Mouse (Mus musculus): ENCODE data around the gene Lrrc57. TPM values are rescaled to one million over a fixed set of nuclear protein-coding genes. Genes with fewer than 3 reads are reported as not detected.

The Lrrc57 gene
- polyA plus RNA-seq, 1 experiment from 2014 or later, result 25.4 TPM

GRCm38 (mm10) chr2:120563235-120563990 lies 45.9 kb downstream of the Lrrc57 start, which contains the start of gene Zfp106:
Gene Zfp106 (minus strand): TSS chr2:120563843.
- peak within 1 kb of the TSS; percentile 92 for H3K9ac ChIP-seq
- ATAC-seq (ENCODE audit: insufficient number of reproducible peaks, low FRiP score, low TSS enrichment, low read depth), result peak; percentile 86
- WGBS, result under 1% methylated on average over 50 of the region's 50 CpGs

DNA sequence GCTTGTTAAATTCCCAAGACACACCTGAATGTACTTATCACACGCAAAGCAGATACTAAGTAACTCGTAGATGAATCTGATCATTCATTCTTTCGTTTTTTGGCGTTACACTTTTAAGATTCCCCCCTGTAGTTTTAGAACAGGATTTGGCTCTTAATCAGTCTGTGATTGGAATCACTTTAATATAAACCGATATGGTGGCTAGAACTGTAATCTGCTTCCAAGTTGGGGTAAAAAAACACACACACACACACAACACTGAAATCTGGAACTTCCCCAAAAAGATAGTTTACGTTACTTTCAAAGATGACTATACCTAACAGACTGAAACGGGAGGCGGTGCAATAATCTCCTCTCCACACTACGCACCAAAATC lies 46.5 kb downstream of the Lrrc57 start:
- peak overlapping the region; percentile 92 for H3K9ac ChIP-seq
- H3K4me2 ChIP-seq, result peak overlapping the region; percentile 57
- H3K27ac ChIP-seq, result peak overlapping the region; percentile 79
- H3K9me3 ChIP-seq, result no peaks in the 10 kb centered on the region
- no peak for ATAC-seq (ENCODE audit: insufficient number of reproducible peaks, low FRiP score, low TSS enrichment, low read depth)
- H3K36me3 ChIP-seq, result no peaks in the 10 kb centered on the region
- peaks cover 7% of the 10 kb centered on the region for H3K4me1 ChIP-seq
- no peaks in the 10 kb centered on the region for H3K27me3 ChIP-seq
- 19% methylated on average over 9 of the region's 9 CpGs for WGBS
- peak overlapping the region; percentile 96 for H3K4me3 ChIP-seq

More at GRCm38 (mm10) chr2:120563235-120563990, 45.9 kb downstream of the Lrrc57 start, which contains the start of gene Zfp106:
- peaks cover 7% of the 10 kb centered on the region for H3K4me1 ChIP-seq
- H3K9me3 ChIP-seq, result no peaks in the 10 kb centered on the region
- H3K4me3 ChIP-seq, result peak within 1 kb of the TSS; percentile 96
- H3K4me2 ChIP-seq, result peak within 1 kb of the TSS; percentile 57
- peak within 1 kb of the TSS; percentile 79 for H3K27ac ChIP-seq
- no peaks in the 10 kb centered on the region for H3K27me3 ChIP-seq
- H3K36me3 ChIP-seq, result no peaks in the 10 kb centered on the region

DNA sequence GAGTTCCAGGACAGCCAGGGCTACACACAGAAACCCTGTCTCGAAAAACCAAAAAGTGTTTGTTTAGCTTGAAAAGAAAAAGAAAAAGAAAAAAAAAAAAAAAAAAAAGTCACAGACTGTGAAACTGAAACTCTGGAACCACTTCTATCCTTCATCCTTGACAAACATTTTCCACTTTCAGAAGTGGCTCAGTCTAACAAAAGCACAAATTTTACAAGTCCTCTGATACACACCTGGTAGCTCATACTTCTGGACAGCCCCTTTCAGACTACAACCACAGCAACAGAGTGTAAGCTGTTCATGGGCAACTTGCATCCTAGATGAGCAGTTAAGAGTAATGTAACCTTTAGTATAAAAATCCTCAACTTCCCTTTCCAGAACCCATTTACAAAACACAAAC lies 47.8 kb downstream of the Lrrc57 start:
- Histone ChIP-seq H3K27me3 (no peaks in the 10 kb centered on the region), H3K27ac (no peak overlapping the region), H3K36me3 (no peaks in the 10 kb centered on the region), H3K9me3 (no peaks in the 10 kb centered on the region), H3K4me2 (no peak overlapping the region), H3K4me3 (no peak overlapping the region), H3K4me1 (peaks cover 7% of the 10 kb centered on the region), H3K9ac (no peak overlapping the region)
- no peak for ATAC-seq (ENCODE audit: insufficient number of reproducible peaks, low FRiP score, low TSS enrichment, low read depth)
- WGBS, result 89% methylated on average over 1 of the region's 1 CpGs

GRCm38 (mm10) chr2:120558813-120559212 lies 50.5 kb downstream of the Lrrc57 start:
- WGBS, result 83% methylated on average over 3 of the region's 3 CpGs
- Histone ChIP-seq H3K27me3 (no peaks in the 10 kb centered on the region), H3K4me2 (no peak overlapping the region), H3K27ac (no peak overlapping the region), H3K36me3 (peaks cover 13% of the 10 kb centered on the region), H3K9ac (no peak overlapping the region), H3K4me1 (peaks cover 7% of the 10 kb centered on the region), H3K4me3 (no peak overlapping the region), H3K9me3 (no peaks in the 10 kb centered on the region)
- ATAC-seq (ENCODE audit: insufficient number of reproducible peaks, low FRiP score, low TSS enrichment, low read depth), result no peak

- no peaks in the 10 kb centered on the region for H3K4me1 ChIP-seq
- no peak for ATAC-seq (ENCODE audit: insufficient number of reproducible peaks, low FRiP score, low TSS enrichment, low read depth)
- WGBS, result 85% methylated on average over 3 of the region's 3 CpGs
Measured at GRCm38 (mm10) chr2:120556868-120557267, 52.5 kb downstream of the Lrrc57 start.

More at GRCm38 (mm10) chr2:120556868-120557267, 52.5 kb downstream of the Lrrc57 start:
- no peak overlapping the region for H3K4me3 ChIP-seq
- H3K36me3 ChIP-seq, result peaks cover 22% of the 10 kb centered on the region
- no peaks in the 10 kb centered on the region for H3K27me3 ChIP-seq
- H3K9me3 ChIP-seq, result no peaks in the 10 kb centered on the region
- H3K9ac ChIP-seq, result no peak overlapping the region
- no peak overlapping the region for H3K4me2 ChIP-seq
- no peak overlapping the region for H3K27ac ChIP-seq

Other genes with a start within 250 kb of the Lrrc57 start
- 7.8 and 9.9 TPM in 2 replicates for gene Ganc, start 205.6 kb downstream of the Lrrc57 start, polyA plus RNA-seq (2015; fragmentation: Nextera tagmentation; extraction: Ambion mirVana)
- 10.3 and 11.1 TPM in 2 replicates for gene Tmem87a, start 205.4 kb downstream of the Lrrc57 start, polyA plus RNA-seq (2015; fragmentation: Nextera tagmentation; extraction: Ambion mirVana)
- gene Capn3, start 153.5 kb downstream of the Lrrc57 start, polyA plus RNA-seq (2015; fragmentation: Nextera tagmentation; extraction: Ambion mirVana), result 1.5 and 4.7 TPM in 2 replicates
- gene Zfp106, start 45.7 kb downstream of the Lrrc57 start, polyA plus RNA-seq (2015; fragmentation: Nextera tagmentation; extraction: Ambion mirVana), result 47.7 and 49.1 TPM in 2 replicates
- 56.0 and 59.7 TPM in 2 replicates for gene Snap23, start 41.8 kb downstream of the Lrrc57 start, polyA plus RNA-seq (2015; fragmentation: Nextera tagmentation; extraction: Ambion mirVana)
- 21.8 and 23.2 TPM in 2 replicates for gene Haus2, start 137 bp downstream of the Lrrc57 start, polyA plus RNA-seq (2015; fragmentation: Nextera tagmentation; extraction: Ambion mirVana)
- gene Stard9, start 19.6 kb upstream of the Lrrc57 start, polyA plus RNA-seq (2015; fragmentation: Nextera tagmentation; extraction: Ambion mirVana), result 6.1 and 7.5 TPM in 2 replicates
- 4.8 and 6.2 TPM in 2 replicates for gene Cdan1, start 240.6 kb upstream of the Lrrc57 start, polyA plus RNA-seq (2015; fragmentation: Nextera tagmentation; extraction: Ambion mirVana)
- gene Ttbk2, start 241.1 kb upstream of the Lrrc57 start, polyA plus RNA-seq (2015; fragmentation: Nextera tagmentation; extraction: Ambion mirVana), result 2.7 and 3.9 TPM in 2 replicates